Mouse (Mus musculus): ENCODE data around the gene Inpp4a.
A peak's percentile ranks its signal among the peaks of the same experiment; 100 is the strongest.

Inpp4a gene

DNA sequence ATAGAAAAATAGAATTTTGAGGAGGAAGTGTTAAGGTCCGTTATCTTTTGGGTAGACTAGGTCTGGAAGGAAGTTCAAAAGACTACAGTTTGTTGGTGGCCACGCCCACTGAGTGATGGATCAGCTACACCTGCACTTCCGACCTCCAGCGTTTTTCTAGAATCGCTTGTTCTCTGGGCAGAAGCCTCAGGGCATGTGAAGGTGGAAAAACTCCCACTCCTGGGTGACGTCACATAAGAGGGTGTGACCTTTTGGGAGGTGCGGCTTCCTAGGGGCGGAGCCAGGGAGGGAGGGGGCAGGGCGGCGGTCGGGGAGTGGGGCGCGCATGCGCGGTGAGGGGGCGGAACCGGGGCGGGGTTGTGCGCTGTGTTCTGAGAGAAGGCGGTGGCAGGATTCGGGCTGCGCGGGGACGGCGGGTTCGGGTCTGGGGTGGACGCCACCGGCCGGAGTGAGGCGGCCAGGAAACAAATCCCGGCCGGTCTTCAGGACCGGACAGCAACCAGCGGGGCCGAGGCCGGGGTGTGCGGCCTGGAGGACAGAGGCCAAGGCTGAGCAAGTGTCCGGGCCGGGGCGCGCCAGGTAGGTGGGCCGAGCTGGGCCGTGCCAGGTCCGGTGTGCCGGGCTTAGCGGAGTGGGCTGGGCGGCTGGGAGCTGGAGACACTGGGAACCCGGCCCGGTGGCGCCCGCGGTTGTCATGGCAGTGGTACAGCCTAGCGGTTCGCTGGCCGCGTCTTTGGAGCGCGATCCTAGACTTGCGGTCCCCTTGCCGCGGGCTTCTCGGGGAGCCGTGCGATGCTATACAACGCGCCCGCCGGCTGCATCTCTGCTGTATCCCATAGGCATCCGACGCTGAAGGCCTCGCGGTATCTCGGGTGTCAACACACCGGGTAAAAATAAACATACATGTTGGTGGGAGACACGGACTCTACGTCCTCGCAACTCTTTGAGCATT is at the start of gene Inpp4a:
TSS of gene Inpp4a (plus strand) at position 326 of the 952 bp plus-strand sequence.
- DNase-seq (ENCODE audit: low spot score): peak; percentile 93

DNA sequence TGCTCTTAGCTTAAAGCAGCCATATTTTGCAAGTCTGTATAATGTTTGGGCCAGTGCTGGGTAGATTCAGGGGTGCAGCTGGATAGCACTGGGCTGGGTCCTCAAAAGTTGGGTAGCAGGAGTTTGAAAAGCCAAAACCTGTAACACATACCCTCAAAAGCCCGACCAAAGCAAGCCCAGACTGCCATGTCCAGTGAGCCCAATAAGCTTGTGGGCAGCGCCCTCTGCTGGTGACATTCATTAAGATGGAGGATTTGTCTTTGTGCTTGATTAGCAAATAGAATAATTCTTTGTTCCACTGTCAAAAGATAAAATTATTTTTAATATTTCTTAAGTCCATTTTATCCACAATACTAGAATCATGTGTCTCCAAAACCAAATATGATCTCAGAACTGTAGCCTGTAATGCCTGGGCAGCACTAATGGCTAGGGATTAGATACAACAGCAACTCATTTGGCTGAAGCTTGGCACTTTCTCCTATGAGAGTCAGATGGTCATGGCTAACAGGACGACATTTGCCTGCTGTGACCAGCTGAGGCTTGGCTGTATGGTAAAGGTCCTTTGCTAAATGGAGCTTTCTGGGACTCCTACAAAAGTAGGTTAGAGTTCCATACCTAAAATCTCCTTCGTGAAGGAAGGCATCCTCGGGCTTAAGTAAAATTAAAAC is 48.9 kb upstream of the Inpp4a start:
- peak; percentile 72 for DNase-seq (ENCODE audit: low spot score)

DNA sequence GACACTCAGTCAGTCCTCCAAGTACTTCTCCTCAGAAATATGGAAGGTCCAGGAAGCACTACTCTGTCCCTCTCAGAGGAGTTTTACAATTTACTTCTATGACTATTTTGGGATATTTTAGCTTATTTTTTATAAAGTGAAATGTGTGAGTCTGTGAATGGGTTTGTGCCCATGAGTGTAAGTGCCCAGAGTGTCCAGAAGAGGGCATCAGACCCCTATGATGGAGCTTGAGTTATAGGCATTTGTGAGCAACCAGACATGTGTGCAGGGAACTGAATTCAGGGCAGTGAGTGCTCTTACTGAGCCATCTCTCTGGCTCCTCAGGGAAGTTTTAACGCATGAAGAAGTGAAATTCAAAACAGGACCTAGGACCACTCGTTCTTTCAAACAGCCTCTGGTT is 41.2 kb upstream of the Inpp4a start:
- DNase-seq (ENCODE audit: low spot score): no peak

DNA sequence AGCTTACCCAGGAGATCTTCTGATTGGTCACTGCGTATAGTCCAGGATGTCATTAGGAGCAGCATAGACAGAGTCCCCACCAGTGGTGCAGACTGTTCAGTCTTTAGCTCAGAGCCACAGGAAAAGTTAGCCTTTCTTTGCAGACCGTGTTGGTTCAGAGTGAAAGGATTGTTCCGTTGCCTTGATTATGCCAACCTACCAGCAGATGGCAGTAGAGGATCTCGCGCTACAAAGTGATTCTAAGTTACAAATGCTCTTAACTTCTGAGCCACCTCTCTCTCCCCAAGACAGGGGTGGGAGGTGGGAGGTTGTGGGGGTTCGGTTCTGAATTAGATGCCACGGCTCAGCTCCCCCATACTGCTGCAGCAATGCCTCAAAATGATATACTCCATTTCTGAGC is 27.2 kb upstream of the Inpp4a start:
- peak; percentile 64 for DNase-seq (ENCODE audit: low spot score)

DNA sequence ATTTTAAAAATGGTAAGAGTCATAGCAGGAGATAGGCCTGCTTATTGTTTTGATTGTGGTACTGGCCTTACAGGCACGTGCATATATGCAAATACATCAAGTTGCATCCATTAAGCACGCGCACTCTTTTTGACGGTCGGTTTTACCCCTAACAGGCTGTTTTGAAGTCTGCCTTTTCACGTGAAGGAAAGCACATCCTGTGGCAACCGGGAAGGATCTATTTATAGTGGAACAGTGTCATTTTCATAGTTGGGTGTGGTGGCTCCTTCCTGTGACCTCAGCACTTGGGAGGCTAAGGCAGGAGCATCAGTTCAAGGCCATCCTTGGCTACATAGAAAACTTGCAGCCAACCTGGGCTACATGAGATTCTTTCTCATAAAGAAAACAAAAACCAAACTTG is 13.1 kb upstream of the Inpp4a start:
- no peak for DNase-seq (ENCODE audit: low spot score)

DNA sequence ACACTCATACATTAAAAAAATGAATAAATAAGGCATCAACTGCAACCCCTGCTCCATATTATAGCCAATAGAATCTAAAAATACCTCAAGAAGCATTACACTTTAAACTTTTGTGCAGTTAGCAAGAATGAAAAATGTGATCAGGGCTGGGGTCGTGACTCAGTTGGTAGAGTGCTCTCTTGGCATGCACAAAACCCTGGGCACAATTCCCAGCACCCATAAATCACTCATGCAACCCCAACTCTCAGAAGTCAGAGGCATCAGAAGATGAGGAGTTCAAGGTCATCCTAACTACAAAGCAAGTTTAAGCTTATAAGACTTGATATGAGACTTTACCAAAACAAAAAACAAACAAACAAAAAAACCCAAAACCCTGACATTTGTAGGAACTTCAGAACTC is 11.9 kb upstream of the Inpp4a start:
- DNase-seq (ENCODE audit: low spot score): no peak

DNA sequence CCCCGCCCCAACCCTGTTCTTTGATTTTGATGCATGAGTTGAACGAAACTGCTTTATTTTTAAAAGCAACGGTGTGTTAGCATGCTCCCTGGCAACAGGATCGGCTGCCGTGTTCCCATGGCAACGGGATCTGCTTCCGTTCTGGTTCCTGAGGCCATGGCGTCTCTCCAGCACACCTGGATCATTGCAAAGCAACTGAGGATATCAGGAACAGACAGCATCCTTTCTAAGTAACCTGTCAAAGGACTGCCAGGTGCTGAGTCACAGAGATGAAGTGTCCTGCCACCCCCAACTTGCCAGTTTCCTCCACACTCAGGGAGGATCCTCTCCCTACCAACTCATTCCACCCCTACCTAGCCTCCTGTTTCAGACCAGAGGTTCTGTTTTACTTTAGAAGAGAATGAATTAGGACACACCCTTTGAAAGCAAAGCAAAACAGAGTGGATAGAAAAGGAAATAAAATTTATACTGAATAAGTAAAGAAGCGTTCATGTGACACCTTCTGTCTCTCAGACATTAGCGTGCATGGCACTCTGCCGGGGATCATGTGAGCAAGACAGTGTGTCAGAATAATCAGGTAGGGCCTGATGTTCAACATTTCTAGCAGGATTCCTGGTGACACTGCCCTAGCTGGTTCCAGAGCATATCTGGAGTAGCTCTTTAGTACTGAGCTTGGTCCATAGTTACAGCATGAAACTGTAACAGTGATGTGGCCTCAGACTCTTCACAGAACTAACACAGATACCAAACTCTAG is 11.3 kb upstream of the Inpp4a start:
- DNase-seq (ENCODE audit: low spot score): no peak

DNA sequence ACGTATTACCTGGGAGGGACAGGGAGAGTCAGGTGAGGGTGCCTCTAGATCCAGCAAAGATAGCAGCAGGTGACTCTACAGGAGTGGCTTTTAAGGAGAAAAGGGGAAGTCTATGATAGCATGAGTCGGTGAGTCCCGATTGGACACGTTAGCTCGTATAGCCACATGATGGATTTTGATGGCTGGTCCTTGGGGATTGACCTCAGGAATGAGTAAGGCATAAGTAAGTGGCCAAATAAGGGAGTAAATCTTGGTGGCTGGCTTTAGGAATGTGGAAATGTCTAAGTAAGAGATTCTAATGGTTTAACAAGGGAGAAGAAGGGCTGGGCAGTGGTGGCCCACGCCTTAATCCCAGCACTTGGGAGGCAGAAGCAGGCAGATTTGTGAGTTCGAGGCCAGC is 10.7 kb upstream of the Inpp4a start:
- DNase-seq (ENCODE audit: low spot score): no peak

DNA sequence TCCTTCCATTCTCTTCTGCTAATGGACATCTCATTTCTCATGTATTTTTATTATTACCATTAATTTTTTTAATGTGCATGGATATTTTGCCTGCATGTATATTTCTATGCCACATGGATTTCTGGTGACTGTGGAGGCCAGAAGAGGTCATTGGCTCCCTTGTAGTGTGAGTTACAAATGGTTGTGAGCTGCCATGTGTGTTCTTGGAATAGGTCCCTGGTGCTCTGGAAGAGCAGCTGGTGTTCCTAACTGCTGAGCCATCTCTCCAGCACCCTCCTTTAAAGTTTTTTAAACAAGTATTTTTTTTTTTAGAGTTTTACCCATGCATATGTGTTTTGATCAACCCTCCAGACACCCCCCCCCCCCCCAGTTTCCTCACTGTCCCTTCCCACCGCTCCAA is 3.3 kb upstream of the Inpp4a start:
- DNase-seq (ENCODE audit: low spot score): no peak

DNA sequence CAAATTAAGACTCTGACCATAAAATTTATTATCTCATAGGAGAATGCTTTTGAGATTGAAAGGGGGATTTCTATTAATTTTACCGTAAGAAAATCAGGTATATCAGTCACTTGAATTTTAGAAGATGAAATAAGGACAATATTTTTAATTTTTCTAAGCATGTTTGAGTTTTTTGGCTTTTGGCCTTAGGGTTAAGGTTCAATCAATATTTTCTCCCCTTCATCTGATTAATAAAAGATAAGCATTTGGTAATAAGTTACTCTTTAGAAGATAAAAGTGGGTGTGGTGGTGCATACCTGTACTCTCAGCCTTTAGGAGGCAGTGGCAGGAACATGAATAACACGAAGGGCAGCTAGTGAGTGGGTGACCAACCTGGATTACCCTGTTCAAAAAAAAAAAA is 761 bp upstream of the Inpp4a start:
- no peak for DNase-seq (ENCODE audit: low spot score)

DNA sequence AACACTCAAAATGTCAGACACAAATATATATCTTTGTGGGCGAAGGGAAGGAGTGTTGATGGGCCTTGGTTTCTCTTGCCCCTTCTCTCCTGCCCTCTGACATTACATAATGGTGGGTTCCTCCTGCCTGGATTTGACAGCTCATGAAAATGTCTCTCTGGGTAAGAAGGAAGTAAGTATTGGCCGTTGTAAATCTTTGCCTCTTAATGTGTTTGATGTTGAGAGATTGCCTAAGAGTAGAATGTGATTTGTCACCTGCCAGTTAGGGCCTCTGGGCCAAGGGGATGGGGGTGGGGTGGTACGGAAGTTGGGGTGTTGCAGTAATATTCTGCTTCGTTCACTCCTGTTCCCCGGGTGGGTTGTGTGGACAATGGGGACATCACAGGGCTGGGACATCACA is 985 bp downstream of the Inpp4a start:
- peak; percentile 66 for DNase-seq (ENCODE audit: low spot score)

DNA sequence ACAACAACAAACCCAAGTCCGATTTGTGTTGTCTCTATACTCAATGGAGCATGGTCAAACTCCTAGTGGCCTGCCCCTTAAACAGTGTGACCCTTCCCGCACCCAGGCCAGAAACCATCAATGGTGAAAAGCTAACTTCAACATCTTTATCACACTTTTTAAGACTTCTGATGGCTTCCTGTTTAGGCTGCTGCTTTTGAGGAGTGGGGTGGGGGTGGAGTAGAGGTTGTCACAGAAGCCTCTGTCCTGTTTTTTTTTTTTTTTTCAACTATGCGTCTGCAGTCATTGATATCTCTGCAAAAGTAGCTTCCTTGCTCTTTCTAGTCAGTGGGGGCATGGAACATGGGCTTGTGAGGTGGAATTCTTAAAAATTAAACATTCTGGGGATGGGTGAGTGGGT is 3.1 kb downstream of the Inpp4a start:
- DNase-seq (ENCODE audit: low spot score): no peak

DNA sequence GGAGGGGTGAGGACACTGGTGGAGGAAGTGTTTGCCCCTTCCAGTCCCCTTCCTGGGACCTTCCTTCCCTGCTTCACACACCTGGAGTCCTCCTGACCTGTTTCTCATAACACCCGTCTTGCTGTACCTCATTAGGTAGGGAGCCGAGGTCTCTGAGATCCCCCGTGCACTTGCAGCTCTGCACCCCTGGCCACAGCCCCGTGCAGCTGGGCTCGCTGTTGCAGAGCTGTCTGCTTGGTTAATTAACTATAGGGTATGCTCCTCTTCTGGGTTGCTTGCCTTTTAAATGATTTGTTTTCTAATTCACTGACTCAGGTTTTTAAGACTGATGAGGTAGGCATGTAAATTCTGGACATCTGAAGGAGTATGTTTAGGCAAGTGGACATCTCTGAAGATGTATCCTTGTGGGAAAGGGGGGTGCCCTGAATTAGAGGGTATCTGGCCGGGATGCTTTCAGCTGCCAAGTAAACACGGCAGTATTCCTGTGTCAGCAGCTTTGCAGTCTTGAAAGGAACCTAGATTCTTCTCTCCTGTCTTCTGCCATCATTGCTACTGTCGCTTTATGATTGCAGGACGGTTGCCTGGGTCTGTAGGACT is 6.1 kb downstream of the Inpp4a start:
- DNase-seq (ENCODE audit: low spot score): no peak

DNA sequence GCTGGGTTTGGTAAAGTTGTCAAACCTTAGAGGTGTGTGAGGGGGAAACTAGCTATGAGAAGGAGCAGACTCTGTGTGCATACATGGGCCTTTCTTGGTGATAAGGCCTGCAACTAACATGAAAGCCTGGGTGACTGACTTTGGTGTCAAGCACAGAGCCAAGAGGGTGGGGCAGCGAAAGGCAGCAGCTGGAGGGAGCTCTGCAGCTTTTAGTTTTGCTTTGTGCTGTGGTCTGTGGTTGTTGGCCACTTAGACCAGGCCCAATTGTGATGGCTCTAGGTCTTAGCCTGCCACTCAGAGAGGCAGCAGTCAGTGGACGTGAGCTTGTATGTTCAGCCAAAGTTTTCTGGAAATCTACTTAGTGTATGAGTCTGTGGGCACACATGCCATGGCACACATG is 7.9 kb downstream of the Inpp4a start:
- DNase-seq (ENCODE audit: low spot score): no peak

DNA sequence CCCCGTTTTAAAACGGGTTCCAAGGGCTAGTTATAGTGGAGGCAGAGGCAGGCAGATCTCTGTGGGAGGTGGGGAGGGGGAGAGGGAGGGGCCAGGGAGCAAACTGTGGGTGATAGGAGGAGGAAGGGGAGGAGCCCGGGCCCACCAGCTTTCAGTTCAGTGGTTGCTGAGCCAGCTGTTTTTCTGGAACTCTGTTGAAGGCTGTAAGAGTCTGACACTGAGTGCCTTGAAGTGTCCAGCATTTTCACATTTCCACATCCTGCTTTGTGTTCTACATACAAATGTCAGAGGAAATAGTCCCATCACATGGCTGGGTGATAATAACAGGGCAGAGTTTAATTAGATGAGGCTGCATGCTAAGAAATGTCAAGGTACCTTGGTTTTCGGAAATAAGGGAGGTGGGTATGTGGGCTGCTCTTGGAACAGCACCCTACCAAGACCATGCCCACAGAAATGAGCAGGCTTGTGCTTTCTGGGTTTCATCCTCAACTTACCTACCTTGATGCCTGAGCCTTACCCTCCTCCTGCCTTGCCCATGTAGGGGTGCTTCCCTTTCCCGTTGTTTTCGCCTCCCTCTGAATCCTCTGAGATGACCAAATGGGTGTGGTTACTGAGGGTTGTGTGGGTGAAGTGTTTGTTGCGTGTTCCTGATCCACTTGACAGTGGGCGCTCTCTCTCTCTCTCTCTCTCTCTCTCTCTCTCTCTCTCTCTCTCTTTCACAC is 8.5 kb downstream of the Inpp4a start:
- no peak for DNase-seq (ENCODE audit: low spot score)

DNA sequence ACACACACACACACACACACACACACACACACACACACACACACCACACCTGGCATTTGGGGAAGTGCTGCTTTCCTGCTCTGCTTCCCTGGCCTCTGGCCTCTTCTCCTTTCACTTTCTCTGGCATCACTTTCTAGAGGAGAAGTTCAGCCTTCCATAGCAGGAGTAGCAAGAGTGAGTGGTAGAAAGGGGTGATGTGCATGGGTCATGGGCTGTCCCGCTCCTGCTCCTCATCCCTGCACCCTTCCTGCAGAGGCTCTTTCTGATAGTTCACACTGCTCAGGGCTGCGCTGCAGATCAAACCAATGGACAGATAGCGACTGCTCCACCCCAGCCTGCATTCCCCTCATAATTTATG is 9.1 kb downstream of the Inpp4a start:
- no peak for DNase-seq (ENCODE audit: low spot score)

DNA sequence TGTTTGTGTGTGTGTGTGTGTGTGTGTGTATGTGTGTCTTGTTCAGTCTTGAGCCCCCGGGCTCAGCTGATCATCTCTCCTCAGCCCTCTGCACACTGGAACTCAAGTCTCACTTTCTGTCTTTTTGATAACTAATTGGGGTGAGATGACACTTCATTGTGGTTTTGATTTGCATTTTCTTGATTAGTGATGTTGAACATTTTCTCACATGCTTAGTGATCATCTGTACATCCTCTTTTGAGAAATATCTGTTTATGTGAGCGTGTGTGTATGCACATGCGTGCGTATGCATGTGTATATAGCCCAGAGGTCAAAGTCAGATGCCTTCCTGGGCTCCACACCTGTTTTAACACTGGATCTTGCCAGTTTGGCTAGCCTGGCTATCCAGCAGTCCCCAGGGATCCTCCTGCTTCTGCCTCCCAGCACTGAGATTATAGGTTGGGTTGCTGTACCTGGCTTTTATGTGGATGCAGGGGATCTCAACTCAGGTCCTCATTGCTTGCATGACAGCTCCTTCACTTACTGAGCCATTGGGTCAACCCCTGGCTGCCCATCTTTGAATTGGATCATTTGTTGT is 10.4 kb downstream of the Inpp4a start:
- DNase-seq (ENCODE audit: low spot score): no peak

DNA sequence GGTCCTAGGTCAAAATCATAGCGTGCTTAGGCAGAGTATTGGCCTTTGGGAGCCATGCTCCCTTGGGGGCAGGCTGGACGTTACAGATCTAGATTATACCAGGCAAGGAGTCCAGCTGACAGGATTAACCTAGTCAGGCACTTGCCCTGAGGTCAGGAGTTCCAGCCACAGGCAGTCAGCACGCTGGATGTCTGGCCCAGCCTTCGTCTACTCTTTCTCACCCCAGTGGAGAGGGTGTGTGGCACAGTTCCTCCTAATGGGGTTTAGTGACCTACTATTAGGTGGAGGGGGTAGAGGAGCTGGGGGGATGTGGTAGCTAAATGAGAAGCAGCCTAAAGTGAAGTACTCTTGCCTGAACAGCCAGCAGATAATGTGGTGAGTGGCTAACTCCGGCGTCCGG is 14.7 kb downstream of the Inpp4a start:
- no peak for DNase-seq (ENCODE audit: low spot score)

DNA sequence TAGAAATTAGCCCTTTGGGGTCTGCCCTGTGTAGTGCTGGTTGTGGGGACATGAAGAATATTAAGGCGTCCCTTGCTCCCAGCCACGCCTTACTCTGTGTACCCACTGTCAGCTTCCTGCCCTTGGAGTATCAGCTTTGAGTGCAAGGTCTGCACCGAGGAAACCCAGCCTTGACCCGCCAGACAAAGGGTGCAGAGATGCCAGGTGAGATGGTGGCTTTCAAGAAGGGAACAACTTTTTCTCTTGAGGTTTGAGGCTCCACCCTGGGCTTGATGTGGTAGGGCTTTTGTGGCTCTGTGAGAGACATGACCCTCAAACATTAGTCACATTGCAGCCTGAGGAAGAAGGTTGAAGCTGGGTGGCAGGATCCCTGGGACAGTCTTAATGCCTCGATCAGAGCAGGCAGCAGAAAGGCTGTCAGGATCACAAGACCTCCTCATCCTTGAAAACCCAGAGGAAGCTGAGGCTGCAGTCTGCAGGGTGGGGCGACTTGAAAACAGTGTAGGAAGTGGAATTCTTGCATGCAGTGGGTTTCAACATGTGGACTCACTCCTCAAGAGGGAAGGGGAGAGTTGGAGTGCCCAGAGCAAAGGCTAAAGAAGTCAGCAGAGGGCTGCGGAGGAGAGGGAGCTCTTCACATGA is 18.1 kb downstream of the Inpp4a start:
- peak; percentile 36 for DNase-seq (ENCODE audit: low spot score)

DNA sequence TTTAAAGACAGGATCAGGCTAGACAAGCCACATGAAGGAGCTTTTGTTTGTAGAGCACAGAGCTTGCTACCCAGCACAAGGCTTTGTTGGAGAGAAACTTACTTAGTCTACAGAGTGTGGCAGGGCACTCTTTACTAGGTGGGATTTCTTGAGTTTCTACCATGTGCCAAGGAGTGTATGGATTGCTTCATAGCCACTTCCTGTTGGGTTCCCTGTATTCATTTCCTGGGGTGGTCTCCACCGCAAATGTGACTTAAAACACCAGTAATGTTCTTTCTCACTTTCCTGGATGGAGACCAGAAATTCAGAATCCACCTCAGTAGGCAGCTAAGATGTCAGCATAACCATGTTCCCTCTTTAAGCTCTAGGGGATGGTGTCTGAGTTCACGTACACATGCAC is 18.9 kb downstream of the Inpp4a start:
- no peak for DNase-seq (ENCODE audit: low spot score)

DNA sequence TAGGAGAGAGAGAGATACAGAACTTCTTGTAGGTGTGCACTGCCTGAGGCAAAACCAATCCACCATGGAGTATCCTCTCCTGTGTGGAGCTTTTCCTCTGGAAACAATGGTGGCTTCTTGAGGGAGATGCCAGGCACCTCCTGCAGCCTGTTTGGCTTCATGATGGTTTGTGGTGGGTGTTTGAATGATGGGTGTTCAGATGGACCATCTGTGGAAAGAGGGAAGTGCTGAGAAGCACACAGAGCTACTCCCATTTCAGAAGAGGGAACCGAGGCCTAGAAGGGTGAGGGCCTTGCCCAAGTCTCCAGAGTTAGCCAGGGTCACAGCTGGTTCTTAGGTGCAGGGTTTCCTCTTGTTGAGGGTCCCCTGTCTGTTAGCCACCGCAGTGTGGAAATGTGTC is 23.0 kb downstream of the Inpp4a start:
- DNase-seq (ENCODE audit: low spot score): no peak

All from lung, postnatal 25 days (tissue).